Mouse (Mus musculus) E14TG2a.4 (cell line): ENCODE measurements around the gene Tecpr2.
A peak's percentile ranks its signal among the peaks of the same experiment; 100 is the strongest.

Experiments
- H3K27me3 ChIP-seq: 2 replicates; pipeline ENCODE4 v1.6.1; 2014; ENCODE audit warnings: low read length, control low read depth; ENCODE audit not compliant: insufficient read depth
- H3K36me3 ChIP-seq: 2 replicates; pipeline ENCODE4 v1.6.1; 2014; ENCODE audit warnings: low read length, control low read depth; ENCODE audit not compliant: insufficient read depth
- H3K4me1 ChIP-seq: replicated peaks from 2 replicates; pipeline ENCODE4 v1.6.1; 2014; ENCODE audit warnings: low read depth, low read length, control low read depth
- H3K4me3 ChIP-seq: replicated peaks from 2 replicates; pipeline ENCODE4 v1.5.1; 2014; ENCODE audit warnings: mild to moderate bottlenecking, low read length
- H3K9me3 ChIP-seq: 2 replicates; pipeline ENCODE4 v1.6.1; 2014; ENCODE audit warnings: low read length, control low read depth
- CTCF ChIP-seq: conservative IDR thresholded peaks from 2 replicates; pipeline ENCODE4 v1.5.1; 2014; ENCODE audit warnings: low read length
- NANOG ChIP-seq: IDR thresholded peaks from 2 replicates; pipeline ENCODE4 v1.6.1; 2014; ENCODE audit warnings: borderline replicate concordance, low read length, mixed read lengths
- POU5F1 ChIP-seq: IDR thresholded peaks from 2 replicates; pipeline ENCODE4 v1.6.1; 2014; ENCODE audit warnings: low read length, borderline replicate concordance

Tecpr2 gene

DNA sequence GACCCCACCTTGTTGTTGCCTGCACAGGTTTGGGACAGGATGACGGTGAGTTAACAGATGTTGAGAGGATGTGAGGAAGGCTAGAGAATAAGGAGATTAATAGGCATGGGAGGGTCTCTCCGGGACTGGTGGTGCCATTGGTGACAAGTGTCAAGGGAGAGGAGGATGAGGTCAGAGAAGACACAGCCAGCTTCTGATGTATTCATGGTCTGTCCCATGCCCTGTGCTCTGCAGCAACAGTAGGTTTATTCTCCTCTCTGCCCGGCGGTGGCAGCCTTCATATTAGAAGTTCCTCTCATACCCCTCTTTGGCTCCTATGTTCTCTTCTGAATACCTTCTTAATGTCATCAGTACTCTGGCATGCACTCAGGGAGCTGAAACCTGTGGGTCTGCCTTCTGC is 31.2 kb downstream of the Tecpr2 start:
- H3K36me3 ChIP-seq, result peaks cover 40% of the 10 kb centered on the region

DNA sequence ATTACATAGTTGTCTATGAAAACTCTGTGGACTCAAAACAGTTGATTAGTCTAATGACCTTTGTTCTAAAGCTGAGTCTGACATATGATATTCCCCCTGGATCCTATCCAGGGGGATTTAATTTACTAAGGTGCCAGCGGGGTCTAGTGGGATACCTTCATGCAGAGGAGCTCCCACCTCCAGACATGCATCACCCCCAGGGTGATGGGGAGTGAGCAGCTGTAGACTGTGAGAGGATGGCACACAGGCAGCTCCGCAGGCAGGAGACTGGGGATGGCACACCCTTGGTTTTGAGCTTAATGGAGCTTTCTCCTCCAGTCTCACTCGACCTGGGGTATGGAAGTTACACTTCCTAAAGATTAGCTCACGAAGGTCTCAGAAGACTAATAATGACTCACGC is 32.5 kb downstream of the Tecpr2 start:
- Histone ChIP-seq H3K4me1 (peaks cover 11% of the 10 kb centered on the region; the same call in 1 of the 2 replicates), H3K27me3 (no peaks in the 10 kb centered on the region), H3K36me3 (peaks cover 29% of the 10 kb centered on the region), H3K9me3 (no peaks in the 10 kb centered on the region), H3K4me3 (no peak overlapping the region)
- TF ChIP-seq NANOG (no peak), POU5F1 (no peak), CTCF (no peak)

More for the DNA sequence above, 31.2 kb downstream of the Tecpr2 start:
- TF ChIP-seq CTCF (no peak), NANOG (no peak), POU5F1 (no peak)
- Histone ChIP-seq H3K9me3 (no peaks in the 10 kb centered on the region), H3K27me3 (no peaks in the 10 kb centered on the region), H3K4me3 (no peak overlapping the region), H3K4me1 (peaks cover 11% of the 10 kb centered on the region; the same call in 1 of the 2 replicates)

DNA sequence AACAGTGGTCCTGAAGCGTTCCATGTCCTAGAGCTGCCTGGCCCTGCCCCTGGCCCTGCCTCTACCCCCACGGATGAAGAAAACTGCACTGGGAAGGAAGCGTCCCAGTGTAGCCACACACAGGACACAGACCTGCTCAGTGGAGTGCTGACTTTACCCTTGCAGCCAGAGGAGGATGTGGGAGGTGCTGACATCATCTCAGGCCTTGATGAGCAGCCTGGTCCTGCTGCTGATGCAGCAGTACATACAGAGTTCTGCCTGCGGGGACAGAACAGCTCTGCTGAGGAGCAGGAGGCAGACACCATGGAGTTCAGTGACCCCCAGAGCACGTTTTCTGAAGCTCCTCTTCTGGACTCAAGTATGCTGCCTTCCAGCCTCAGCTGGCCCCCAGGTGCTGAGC is 43.8 kb downstream of the Tecpr2 start:
- Histone ChIP-seq H3K4me1 (no peaks in the 10 kb centered on the region), H3K27me3 (no peaks in the 10 kb centered on the region)
- TF ChIP-seq CTCF, result no peak
- no peak for TF ChIP-seq NANOG
- TF ChIP-seq POU5F1, result no peak

DNA sequence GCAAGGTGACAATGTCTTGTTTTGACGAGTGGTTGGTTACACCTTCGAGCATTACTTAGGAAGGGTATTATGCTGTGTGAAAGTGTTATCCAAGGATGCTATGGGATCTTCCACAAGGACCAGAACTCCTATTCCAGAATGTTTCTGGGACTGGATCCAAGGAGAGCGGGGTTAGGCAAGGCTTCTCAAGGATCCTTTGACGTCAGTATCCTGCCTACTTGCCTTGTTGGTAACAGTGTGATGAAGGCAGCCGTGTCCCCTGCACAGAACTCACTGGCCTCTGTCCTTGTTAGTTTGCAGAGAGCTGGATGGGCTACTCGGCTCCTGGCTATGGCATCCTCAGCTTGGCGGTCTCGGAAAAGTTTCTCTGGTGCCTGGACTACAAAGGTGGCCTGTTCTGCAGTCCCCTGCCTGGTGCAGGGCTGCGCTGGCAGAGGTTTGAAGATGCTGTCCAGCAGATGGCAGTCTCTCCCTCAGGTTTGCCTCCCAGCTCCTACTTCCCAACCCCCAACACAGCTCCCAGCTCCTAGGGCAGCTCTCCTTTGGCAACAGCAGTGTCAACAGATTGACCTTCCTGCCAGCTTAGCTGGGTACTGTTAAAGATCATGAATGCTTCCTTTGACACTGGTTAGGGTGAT is 47.0 kb downstream of the Tecpr2 start:
- Histone ChIP-seq H3K4me3 (no peak overlapping the region), H3K36me3 (peaks cover 55% of the 10 kb centered on the region), H3K9me3 (no peaks in the 10 kb centered on the region), H3K4me1 (no peaks in the 10 kb centered on the region), H3K27me3 (no peaks in the 10 kb centered on the region)
- no peak for TF ChIP-seq NANOG
- no peak for TF ChIP-seq POU5F1
- TF ChIP-seq CTCF, result peak; percentile 53

More for the DNA sequence above, 43.8 kb downstream of the Tecpr2 start:
- H3K9me3 ChIP-seq, result no peaks in the 10 kb centered on the region
- H3K4me3 ChIP-seq, result no peak overlapping the region
- H3K36me3 ChIP-seq, result peaks cover 56% of the 10 kb centered on the region

DNA sequence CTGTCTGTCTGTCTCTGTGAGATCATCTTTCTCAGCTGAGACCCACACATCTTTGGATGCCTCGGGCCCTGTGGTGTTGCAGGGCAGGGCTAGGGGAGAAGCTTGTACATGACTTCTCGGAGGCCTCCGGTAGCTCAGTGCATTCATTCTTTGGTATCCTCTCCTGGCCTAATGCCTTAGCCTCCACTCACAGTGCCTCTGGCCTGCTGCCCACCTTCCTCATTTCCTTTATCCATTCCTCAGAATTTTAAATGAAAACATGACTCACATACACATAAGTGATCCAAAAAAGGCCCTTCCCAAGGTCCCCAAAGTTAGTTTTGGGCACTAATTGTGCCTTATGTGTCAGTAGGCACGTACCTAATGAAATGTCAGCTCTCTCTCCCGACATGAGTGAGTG is 48.4 kb downstream of the Tecpr2 start:
- peaks cover 53% of the 10 kb centered on the region for H3K36me3 ChIP-seq
- H3K9me3 ChIP-seq, result no peaks in the 10 kb centered on the region
- H3K27me3 ChIP-seq, result no peaks in the 10 kb centered on the region
- no peak for TF ChIP-seq NANOG
- TF ChIP-seq POU5F1, result no peak
- TF ChIP-seq CTCF, result no peak
- no peak overlapping the region for H3K4me3 ChIP-seq
- no peaks in the 10 kb centered on the region for H3K4me1 ChIP-seq

DNA sequence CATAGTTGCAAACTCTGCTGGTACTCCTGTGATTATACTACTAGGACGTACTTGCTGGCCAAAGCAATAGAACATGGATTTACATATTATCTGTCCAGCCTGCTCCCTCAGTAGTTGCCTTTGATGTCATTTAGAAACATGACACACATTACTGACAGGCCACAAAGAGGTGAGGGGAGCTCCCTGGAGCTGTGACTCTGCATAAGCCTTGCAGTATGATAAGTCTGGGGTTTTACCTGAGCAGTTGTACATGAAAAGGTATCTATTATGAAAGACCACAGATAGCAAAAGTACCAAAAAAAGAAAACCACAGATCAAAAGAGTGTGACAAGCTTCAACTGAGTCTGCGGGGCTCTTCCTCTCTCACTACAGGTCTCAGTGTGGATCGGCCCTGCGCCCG is 50.3 kb downstream of the Tecpr2 start:
- TF ChIP-seq POU5F1 (no peak), CTCF (no peak), NANOG (no peak)
- H3K4me3 ChIP-seq, result no peak overlapping the region
- peaks cover 43% of the 10 kb centered on the region for H3K36me3 ChIP-seq
- no peaks in the 10 kb centered on the region for H3K4me1 ChIP-seq
- H3K9me3 ChIP-seq, result no peaks in the 10 kb centered on the region
- no peaks in the 10 kb centered on the region for H3K27me3 ChIP-seq

DNA sequence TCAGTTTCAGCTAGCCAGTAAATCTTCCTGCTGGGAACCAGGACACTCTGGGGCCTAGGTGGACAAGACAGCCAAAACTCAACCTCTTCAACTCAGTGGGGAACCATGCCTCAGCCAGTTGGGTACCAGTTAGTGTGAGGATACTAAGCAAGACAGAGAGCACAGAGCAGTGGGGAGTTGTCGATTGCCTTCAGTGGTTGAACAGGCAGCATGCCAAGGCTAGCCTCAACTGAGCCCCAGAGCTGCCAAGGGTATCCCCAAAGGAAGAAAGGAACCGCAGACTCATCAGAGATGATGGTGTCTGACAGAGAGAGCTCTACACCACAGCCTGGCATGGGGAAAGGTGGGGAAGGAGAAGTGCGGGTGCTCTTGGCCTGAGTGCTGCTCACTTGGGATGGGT is 51.8 kb downstream of the Tecpr2 start:
- H3K4me1 ChIP-seq, result no peaks in the 10 kb centered on the region
- no peaks in the 10 kb centered on the region for H3K9me3 ChIP-seq
- H3K27me3 ChIP-seq, result no peaks in the 10 kb centered on the region
- TF ChIP-seq NANOG (no peak), POU5F1 (no peak), CTCF (no peak)
- H3K36me3 ChIP-seq, result peaks cover 55% of the 10 kb centered on the region
- no peak overlapping the region for H3K4me3 ChIP-seq

DNA sequence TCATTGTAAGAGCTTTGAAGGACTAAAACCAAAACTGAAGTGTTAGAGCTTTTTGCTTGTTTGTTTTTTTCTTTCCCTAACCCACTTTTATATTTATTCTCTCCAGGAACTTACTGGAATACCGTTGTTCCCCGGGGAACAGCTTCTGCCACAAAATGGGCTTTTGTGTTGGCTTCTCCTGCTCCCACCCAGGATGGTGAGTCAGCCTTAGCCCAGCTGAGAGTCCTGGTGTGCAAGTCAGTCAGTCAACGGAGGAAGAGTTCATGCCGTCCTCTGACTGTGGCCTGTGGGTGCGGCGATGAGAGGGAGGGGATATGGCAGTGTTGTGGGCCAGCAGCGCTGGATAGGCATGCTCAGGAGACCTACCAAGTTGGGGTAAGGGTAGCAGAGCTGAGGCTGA is 57.2 kb downstream of the Tecpr2 start:
- no peak for TF ChIP-seq POU5F1
- no peak for TF ChIP-seq CTCF
- no peak for TF ChIP-seq NANOG
- no peaks in the 10 kb centered on the region for H3K9me3 ChIP-seq
- H3K4me1 ChIP-seq, result no peaks in the 10 kb centered on the region
- H3K27me3 ChIP-seq, result no peaks in the 10 kb centered on the region
- no peak overlapping the region for H3K4me3 ChIP-seq
- H3K36me3 ChIP-seq, result peaks cover 63% of the 10 kb centered on the region
